Comparison of ENCODE assay signal across 8 mouse cellular contexts in the genomic region with DNA sequence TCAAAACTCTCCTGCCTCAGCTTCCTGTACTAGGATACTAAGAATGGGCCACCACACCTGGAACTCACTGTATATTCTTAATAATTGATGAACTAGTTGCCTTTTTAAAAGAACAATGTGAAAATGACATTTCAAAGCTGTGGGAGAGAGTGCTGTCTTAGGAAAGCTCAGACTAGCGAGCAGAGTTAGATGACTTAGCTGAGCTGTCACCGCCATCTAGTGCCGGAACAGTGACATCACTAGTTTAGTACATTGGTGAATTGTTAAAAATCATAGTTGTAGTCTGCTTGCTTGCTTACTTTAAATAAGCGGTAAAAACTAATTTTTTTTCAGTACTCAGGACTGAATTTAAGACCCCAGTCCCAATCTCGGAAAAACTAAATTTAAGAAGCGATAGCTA. TPM values are rescaled to one million over a fixed set of nuclear protein-coding genes. Genes with fewer than 3 reads are reported as not detected.
DNase-seq lines count a peak whose midpoint lies in the region; ATAC-seq lines count a peak whose summit lies in the region.

No protein-coding gene starts in this region.

- ATAC-seq in hematopoietic stem cell, adult 5-6 weeks (replicated peaks in 1 of 2; ENCODE audit: insufficient read depth in 1 of 2, low FRiP score in 2 of 2, low TSS enrichment in 1 of 2, low read depth in 1 of 2, poor library complexity in 2 of 2, severe bottlenecking in 2 of 2), result peak; percentile 71 to 83; a peak in 3 of 4 replicates
- ATAC-seq in limb, embryonic 11.5 days (ENCODE audit: insufficient number of reproducible peaks, low FRiP score, low TSS enrichment, low read depth), result 0 out of 2 replicates have a peak, but pooled peaks have one; percentile 31

- WGBS in embryonic facial prominence, embryonic 10.5 days, result 11% methylated on average over 6 of the region's 6 CpGs
- 8% methylated on average over 6 of the region's 6 CpGs for WGBS in limb, embryonic 11.5 days

- no peak overlapping the region for H3K9ac ChIP-seq in limb, embryonic 11.5 days (ENCODE audit: low read length)

- no peak overlapping the region for H3K27ac ChIP-seq in embryonic facial prominence, embryonic 10.5 days (replicated peaks)
- H3K27ac ChIP-seq in limb, embryonic 11.5 days (replicated peaks; ENCODE audit: low read depth, low read length), result no peak overlapping the region

- H3K9me3 ChIP-seq in embryonic facial prominence, embryonic 10.5 days, result no peaks in the 10 kb centered on the region
- no peaks in the 10 kb centered on the region for H3K9me3 ChIP-seq in limb, embryonic 11.5 days (ENCODE audit: control insufficient read depth, low read length)

- DNase-seq in testis, postnatal 10 days (ENCODE audit: low spot score), result peak; percentile 74
- DNase-seq in testis, postnatal 14 days (ENCODE audit: low spot score), result no peak
- DNase-seq in adrenal gland, postnatal 10 days, result peak; percentile 75
- DNase-seq in embryonic facial prominence, embryonic 10.5 days (ENCODE audit: low spot score), result peak; percentile 59
- DNase-seq in limb, embryonic 11.5 days (ENCODE audit: low spot score), result peak; percentile 72
- DNase-seq in natural killer cell, adult 2 months (ENCODE audit: low spot score in 2 of 2), result peak; percentile 33 to 45
- peak; percentile 25 to 60 for DNase-seq in thymus, postnatal 10 days (ENCODE audit: low spot score in 2 of 2)

- peaks cover 17% of the 10 kb centered on the region; the same call in 1 of the 2 replicates for H3K27me3 ChIP-seq in embryonic facial prominence, embryonic 10.5 days (replicated peaks; ENCODE audit: low read depth, poor library complexity, severe bottlenecking)
- no peaks in the 10 kb centered on the region for H3K27me3 ChIP-seq in limb, embryonic 11.5 days (ENCODE audit: control insufficient read depth, insufficient read depth, low read length)

- no peak overlapping the region for H3K4me3 ChIP-seq in embryonic facial prominence, embryonic 10.5 days
- no peak overlapping the region for H3K4me3 ChIP-seq in limb, embryonic 11.5 days (ENCODE audit: low read depth, low read length)

- no peaks in the 10 kb centered on the region for H3K36me3 ChIP-seq in embryonic facial prominence, embryonic 10.5 days (replicated peaks)
- no peaks in the 10 kb centered on the region for H3K36me3 ChIP-seq in limb, embryonic 11.5 days (ENCODE audit: control insufficient read depth, insufficient read depth, low read length)

- peaks cover 35% of the 10 kb centered on the region for H3K4me1 ChIP-seq in embryonic facial prominence, embryonic 10.5 days
- H3K4me1 ChIP-seq in limb, embryonic 11.5 days (ENCODE audit: control insufficient read depth, insufficient read depth, low read length), result peaks cover 10% of the 10 kb centered on the region

- no peak overlapping the region for H3K4me2 ChIP-seq in limb, embryonic 11.5 days (ENCODE audit: low read depth, severe bottlenecking)

RNA-seq across cellular contexts. Expression of a gene that starts 35.1 kb away (rescaled TPM):
- under 1 TPM; 0.30 TPM for total RNA-seq in adrenal gland, postnatal 10 days (2021)
- polyA plus RNA-seq in embryonic facial prominence, embryonic 10.5 days (2016; fragmentation: Nextera tagmentation; extraction: Ambion mirVana), result 1.3 and 1.4 TPM in 2 replicates
- total RNA-seq in hematopoietic stem cell, adult 5-6 weeks (2017), result under 0.01 TPM in 1 of 2 replicates, not detected in the other
- polyA plus RNA-seq in limb, embryonic 11.5 days (2014; fragmentation: Nextera tagmentation; extraction: Ambion mirVana), result 0.87 and 1.4 TPM in 2 replicates

RNA-seq across cellular contexts. Expression of a gene that starts 46.2 kb away (rescaled TPM):
- total RNA-seq in adrenal gland, postnatal 10 days (2021), result 1 to 10 TPM; 2.2 to 3.8 TPM
- polyA plus RNA-seq in embryonic facial prominence, embryonic 10.5 days (2016; fragmentation: Nextera tagmentation; extraction: Ambion mirVana), result 29.5 and 29.8 TPM in 2 replicates
- total RNA-seq in hematopoietic stem cell, adult 5-6 weeks (2017), result 0.10 TPM in 1 of 2 replicates, not detected in the other
- 12.9 and 14.4 TPM in 2 replicates for polyA plus RNA-seq in limb, embryonic 11.5 days (2014; fragmentation: Nextera tagmentation; extraction: Ambion mirVana)
